Mouse (Mus musculus): ENCODE results near the gene Amdhd2. TPM values are rescaled to one million over a fixed set of nuclear protein-coding genes. Genes with fewer than 3 reads are reported as not detected.

The Amdhd2 gene
- total RNA-seq (2018; cell fraction: chromatin; rRNA removed), result 100 to 1,000 TPM in 20 of 26 experiments, 10 to 100 TPM in 6; 60.5 to 540 (median 175) TPM
- 100 to 1,000 TPM; 135 to 212 (median 181) TPM for total RNA-seq (2018; cell fraction: cytosol; rRNA removed)
- 100 to 1,000 TPM in 19 of 26 experiments, 10 to 100 TPM in 7; 73.3 to 325 (median 152) TPM for total RNA-seq (2018; cell fraction: nucleus; rRNA removed)
- polyA plus RNA-seq (2018), result 69.2 to 101 TPM (median 69.2 TPM) in 3 replicates

DNA sequence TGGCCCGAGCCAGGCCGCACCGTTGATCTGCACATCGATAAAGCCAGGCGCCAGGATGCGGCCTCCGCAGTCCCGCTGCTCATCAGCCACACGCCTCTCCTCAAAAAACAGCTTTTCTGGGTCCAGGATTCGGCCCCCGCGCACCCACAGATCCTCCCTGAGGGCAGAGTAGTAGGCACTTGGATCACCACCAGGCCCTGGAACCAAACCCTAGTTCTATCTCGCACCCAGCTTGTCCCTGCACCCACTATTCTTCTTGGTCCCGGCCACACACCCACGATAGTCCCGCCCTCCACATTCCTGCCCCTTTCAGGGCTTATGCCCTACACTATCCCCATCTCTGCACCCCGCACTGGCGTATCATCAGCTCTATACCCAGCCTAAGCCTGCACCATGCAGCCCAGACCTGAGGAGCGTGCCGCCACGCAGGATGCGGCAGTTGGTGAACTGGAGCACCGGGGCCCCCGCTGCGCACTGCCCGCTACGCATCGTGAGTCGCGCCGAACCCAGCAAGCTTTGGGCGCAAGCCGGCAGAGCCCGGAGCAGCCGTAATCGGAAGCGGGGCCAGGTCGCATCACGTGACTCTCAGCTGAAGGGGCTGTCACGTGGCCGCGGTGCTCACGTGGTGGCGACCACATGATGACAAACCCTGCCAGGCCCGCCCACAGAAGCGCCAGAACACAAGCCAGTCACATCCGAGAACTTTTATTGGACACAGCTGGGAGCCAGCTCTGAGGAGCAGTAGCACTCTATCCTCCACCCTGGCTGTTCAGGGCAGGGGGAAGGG is at the start of gene Amdhd2:
TSS of gene Amdhd2 (minus strand) at position 591 of the 787 bp plus-strand sequence.
- 1% methylated on average over 46 of the region's 47 CpGs for WGBS (ENCODE audit: missing documents)
- Histone ChIP-seq H3K36me3 (ENCODE audit: inconsistent target) (peaks cover 14% of the 10 kb centered on the region; the same call in 1 of the 2 replicates), H3K27ac (peak within 1 kb of the TSS; percentile 98), H3K4me3 (ENCODE audit: inconsistent target) (peak within 1 kb of the TSS; percentile 76), H3K79me2 (ENCODE audit: inconsistent target) (peaks cover 86% of the 10 kb centered on the region)

- Histone ChIP-seq H3K36me3 (ENCODE audit: inconsistent target) (peaks cover 15% of the 10 kb centered on the region), H3K27ac (no peak overlapping the region), H3K79me2 (ENCODE audit: inconsistent target) (no peaks in the 10 kb centered on the region), H3K4me3 (ENCODE audit: inconsistent target) (no peak overlapping the region)
- 90% methylated on average over 5 of the region's 6 CpGs for WGBS (ENCODE audit: missing documents)
Measured at GRCm38 (mm10) chr17:24213186-24213585, 49.6 kb upstream of the Amdhd2 start.

GRCm38 (mm10) chr17:24212441-24213018 is 49.0 kb upstream of the Amdhd2 start:
- no peaks in the 10 kb centered on the region for H3K79me2 ChIP-seq (ENCODE audit: inconsistent target)
- no peak overlapping the region for H3K4me3 ChIP-seq (ENCODE audit: inconsistent target)
- WGBS (ENCODE audit: missing documents), result 49% methylated on average over 5 of the region's 5 CpGs
- no peak overlapping the region for H3K27ac ChIP-seq
- peaks cover 15% of the 10 kb centered on the region for H3K36me3 ChIP-seq (ENCODE audit: inconsistent target)

DNA sequence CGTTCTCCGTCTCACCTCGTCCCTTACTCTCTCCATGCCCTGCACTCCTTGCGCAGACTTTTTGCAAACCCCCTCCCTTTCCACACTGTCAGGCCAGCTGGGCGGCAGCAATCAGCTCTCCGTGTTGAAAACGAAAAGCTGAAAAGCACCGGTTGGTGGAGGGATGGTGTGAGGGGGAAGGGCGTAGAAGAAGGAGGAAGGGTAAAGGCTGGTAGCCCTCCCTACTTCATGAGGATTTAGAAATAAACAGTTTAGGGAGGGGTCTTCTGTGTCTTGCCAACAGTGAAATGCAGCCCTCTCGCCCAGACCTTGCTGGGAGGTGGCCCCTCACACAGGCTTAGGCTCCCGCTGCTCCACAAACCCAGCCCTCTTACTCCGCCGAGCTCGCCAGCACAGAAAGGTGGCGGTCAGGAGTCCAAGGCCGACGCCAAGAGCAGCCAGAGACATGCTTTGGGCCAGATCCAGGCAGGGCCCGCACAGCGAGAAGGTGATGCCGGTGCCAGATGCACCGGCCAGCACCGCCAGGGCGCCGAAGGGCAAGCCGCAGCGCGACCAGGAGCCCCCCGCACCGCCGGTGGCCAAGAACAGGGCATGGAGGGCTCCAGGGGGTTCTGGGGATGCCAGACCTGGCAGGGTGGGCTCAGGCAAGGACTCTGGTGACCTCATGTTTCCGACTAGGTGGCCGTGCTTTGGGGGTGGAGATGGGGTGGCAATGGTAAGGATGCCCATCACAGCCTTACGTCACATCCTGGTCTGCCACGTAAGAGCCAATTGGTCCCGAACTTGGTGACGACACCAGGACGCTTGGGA is 48.3 kb upstream of the Amdhd2 start:
- H3K27ac ChIP-seq, result no peak overlapping the region
- 15% methylated on average over 37 of the region's 37 CpGs for WGBS (ENCODE audit: missing documents)
- no peak overlapping the region for H3K4me3 ChIP-seq (ENCODE audit: inconsistent target)
- H3K36me3 ChIP-seq (ENCODE audit: inconsistent target), result peaks cover 15% of the 10 kb centered on the region
- H3K79me2 ChIP-seq (ENCODE audit: inconsistent target), result no peaks in the 10 kb centered on the region

GRCm38 (mm10) chr17:24210591-24210990 is 47.0 kb upstream of the Amdhd2 start:
- 85% methylated on average over 3 of the region's 3 CpGs for WGBS (ENCODE audit: missing documents)
- Histone ChIP-seq H3K79me2 (ENCODE audit: inconsistent target) (no peaks in the 10 kb centered on the region), H3K4me3 (ENCODE audit: inconsistent target) (no peak overlapping the region), H3K36me3 (ENCODE audit: inconsistent target) (peaks cover 6% of the 10 kb centered on the region), H3K27ac (no peak overlapping the region)

DNA sequence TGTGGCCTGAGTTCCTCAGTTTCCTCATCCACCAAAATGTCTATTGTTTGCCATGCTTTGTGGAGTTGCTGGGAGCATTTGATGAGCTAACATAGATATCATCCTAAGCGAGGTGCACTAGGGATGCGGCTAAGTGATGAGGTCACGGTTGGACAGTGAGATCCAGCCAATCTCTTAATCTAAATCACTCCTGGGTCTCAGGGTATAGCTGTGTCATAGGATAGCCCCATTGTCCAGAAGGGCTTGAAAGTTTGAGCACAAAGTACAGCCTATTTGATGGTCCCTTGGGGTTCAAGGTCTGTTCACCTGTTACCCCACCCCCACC is 46.3 kb upstream of the Amdhd2 start:
- Histone ChIP-seq H3K4me3 (ENCODE audit: inconsistent target) (no peak overlapping the region), H3K36me3 (ENCODE audit: inconsistent target) (no peaks in the 10 kb centered on the region), H3K27ac (no peak overlapping the region), H3K79me2 (ENCODE audit: inconsistent target) (peaks cover 3% of the 10 kb centered on the region)
- 100% methylated on average over 3 of the region's 3 CpGs for WGBS (ENCODE audit: missing documents)

DNA sequence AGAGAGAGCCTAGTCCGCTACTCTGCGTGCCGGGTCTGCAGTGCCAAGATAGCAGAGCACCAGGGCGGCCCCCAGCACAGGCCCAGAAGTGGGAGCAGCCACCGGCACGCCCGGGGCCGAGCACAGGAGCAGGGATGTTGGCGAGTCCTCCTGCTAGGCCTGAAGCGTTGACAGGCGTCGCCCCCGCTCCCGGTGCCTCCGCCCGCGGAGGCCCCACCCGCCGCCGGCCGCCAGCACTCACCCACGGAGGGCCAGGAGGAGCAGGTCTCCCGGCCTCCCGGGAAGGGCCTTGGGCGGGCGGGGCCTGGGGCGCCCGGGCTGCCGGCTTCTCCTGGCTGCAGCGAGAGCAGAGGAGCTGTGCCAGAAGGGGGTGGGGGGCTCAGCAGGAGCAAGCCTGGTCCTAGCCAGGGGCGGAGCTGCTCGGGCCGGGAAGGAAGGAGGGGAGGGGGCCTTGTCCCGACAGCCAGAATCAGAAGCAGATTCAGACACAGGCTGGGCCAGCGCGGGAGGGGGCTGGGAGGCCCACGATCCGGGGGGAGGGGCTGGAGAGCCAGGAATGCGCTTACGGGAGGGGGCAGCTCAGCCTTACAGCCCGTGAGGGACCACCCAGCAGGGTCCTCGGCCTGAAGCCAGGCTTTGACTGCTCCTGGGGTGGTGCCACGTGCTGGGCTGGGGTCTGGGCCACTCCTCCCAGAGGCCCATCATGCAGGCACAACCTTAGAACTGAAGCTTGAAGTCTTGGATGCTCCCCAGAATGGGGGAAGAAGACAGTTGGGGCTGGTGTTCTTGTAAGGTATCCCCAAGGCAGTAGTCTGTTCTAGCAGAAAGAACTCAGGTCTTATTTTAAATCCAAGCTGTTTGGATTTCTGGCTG is 45.7 kb upstream of the Amdhd2 start, which contains the start of gene Ntn3:
TSS of gene Ntn3 (minus strand) at position 489 of the 873 bp plus-strand sequence.
- H3K27ac ChIP-seq, result no peak within 1 kb of the TSS
- H3K36me3 ChIP-seq (ENCODE audit: inconsistent target), result no peaks in the 10 kb centered on the region
- H3K79me2 ChIP-seq (ENCODE audit: inconsistent target), result peaks cover 9% of the 10 kb centered on the region
- WGBS (ENCODE audit: missing documents), result 23% methylated on average over 37 of the region's 43 CpGs
- no peak within 1 kb of the TSS for H3K4me3 ChIP-seq (ENCODE audit: inconsistent target)

- H3K79me2 ChIP-seq (ENCODE audit: inconsistent target), result peaks cover 15% of the 10 kb centered on the region
- WGBS (ENCODE audit: missing documents), result 34% methylated on average over 29 of the region's 29 CpGs
- H3K27ac ChIP-seq, result no peak overlapping the region
- no peak overlapping the region for H3K4me3 ChIP-seq (ENCODE audit: inconsistent target)
- no peaks in the 10 kb centered on the region for H3K36me3 ChIP-seq (ENCODE audit: inconsistent target)
Measured at GRCm38 (mm10) chr17:24208641-24209042, 45.1 kb upstream of the Amdhd2 start.

GRCm38 (mm10) chr17:24207768-24208640 is 44.4 kb upstream of the Amdhd2 start:
- H3K27ac ChIP-seq, result no peak overlapping the region
- no peak overlapping the region for H3K4me3 ChIP-seq (ENCODE audit: inconsistent target)
- H3K79me2 ChIP-seq (ENCODE audit: inconsistent target), result peaks cover 22% of the 10 kb centered on the region
- WGBS (ENCODE audit: missing documents), result 95% methylated on average over 30 of the region's 34 CpGs
- no peaks in the 10 kb centered on the region for H3K36me3 ChIP-seq (ENCODE audit: inconsistent target)

DNA sequence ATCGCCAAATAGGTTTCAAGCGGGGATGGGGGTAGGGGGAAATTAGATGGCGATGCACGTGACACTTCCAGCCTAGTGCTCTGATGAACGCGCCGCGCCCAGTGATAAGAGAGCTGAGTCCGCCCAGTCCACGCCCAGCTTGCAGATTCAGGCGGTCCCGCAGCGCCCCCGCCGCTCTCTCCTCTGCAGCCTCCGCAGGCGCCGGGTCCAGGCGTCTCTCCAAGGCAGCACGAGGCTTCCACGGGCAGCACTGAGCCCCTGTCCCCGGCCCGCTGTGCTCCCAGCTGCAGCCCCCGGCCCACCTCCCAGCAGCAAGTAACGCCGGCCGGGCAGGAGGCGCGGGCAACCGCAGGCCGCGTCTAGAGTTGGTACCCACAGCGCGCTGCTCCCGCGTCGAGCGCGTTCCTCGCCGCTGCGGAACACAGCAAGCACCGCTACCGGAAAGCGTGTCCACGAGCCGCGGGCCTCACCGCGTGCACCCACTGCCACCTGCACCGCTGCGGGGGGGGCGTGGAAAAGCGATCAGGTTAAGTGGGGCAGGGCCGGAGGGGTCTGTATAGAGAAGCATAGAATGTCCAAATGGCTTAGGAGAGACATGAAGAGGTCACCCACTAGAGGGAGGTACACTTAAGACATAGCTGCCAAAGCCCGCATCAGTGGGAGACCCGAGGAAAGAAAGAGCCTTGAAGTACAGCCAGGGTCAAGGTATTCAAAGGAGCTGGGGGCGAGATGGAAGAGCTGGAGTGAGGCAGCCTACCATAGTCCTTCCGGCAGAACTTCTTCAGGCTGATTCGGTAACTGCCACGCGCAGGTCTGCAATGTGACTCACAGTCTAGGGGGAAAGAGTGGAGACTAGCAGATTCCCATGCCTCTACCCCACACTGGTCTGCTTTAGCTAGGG is 43.1 kb upstream of the Amdhd2 start:
- Histone ChIP-seq H3K27ac (no peak overlapping the region), H3K4me3 (ENCODE audit: inconsistent target) (peak overlapping the region; percentile 25; the same call in 1 of the 2 replicates), H3K36me3 (ENCODE audit: inconsistent target) (no peaks in the 10 kb centered on the region), H3K79me2 (ENCODE audit: inconsistent target) (peaks cover 35% of the 10 kb centered on the region)
- 12% methylated on average over 49 of the region's 62 CpGs for WGBS (ENCODE audit: missing documents)

GRCm38 (mm10) chr17:24205908-24206361 is 42.4 kb upstream of the Amdhd2 start:
- peak overlapping the region; percentile 39 for H3K27ac ChIP-seq
- H3K4me3 ChIP-seq (ENCODE audit: inconsistent target), result peak overlapping the region; percentile 25
- H3K36me3 ChIP-seq (ENCODE audit: inconsistent target), result no peaks in the 10 kb centered on the region
- H3K79me2 ChIP-seq (ENCODE audit: inconsistent target), result peaks cover 42% of the 10 kb centered on the region
- 9% methylated on average over 15 of the region's 15 CpGs for WGBS (ENCODE audit: missing documents)

DNA sequence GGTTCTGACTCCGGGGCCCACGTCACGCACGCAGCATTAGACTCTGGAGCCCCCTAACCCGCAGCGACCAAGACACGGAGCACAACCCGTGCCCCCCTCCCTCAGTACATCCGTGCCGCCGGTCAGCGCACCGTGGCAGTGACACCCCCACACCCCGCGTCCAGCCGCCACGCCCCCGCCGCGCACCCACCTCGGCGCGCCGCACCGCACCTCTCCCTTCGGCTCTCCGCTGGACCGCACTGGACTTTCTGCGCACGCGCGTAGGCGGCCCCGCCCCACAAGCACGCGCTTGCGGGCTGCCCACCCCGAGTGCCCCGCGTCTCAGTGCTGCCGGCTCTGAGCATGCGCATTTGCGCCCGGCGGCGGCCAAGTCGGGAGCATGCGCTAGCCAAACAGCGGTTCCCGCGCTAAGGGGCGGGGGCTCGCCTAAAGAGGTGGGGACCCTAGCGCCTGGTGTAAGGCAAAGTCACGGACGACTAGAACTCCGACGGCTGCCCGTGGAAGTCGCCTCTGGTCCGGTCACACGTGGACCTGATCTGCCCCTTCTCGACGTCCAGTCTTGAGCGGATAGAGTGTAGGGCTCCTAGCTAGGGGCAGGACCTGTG is 41.8 kb upstream of the Amdhd2 start, which contains the start of gene Tbc1d24:
TSS of gene Tbc1d24 (minus strand) at position 279 of the 605 bp plus-strand sequence.
- under 1% methylated on average over 65 of the region's 65 CpGs for WGBS (ENCODE audit: missing documents)
- Histone ChIP-seq H3K79me2 (ENCODE audit: inconsistent target) (peaks cover 48% of the 10 kb centered on the region), H3K27ac (peak within 1 kb of the TSS; percentile 39), H3K36me3 (ENCODE audit: inconsistent target) (no peaks in the 10 kb centered on the region), H3K4me3 (ENCODE audit: inconsistent target) (peak within 1 kb of the TSS; percentile 65)

Measured in macrophage (primary cell).